Mouse (Mus musculus) kidney, adult 2 months (tissue): ENCODE data around the gene Rbm48. TPM values are rescaled to one million over a fixed set of nuclear protein-coding genes. Genes with fewer than 3 reads are reported as not detected.
A peak's percentile ranks its signal among the peaks of the same experiment; 100 is the strongest.
"Not testable (repeated sequence)": the region's sequence is repeated elsewhere in the genome, so short reads cannot be mapped to it uniquely, and the experiment has no call there.

Experiments used
- DNase-seq: peaks from one replicate; pipeline ENCODE4 v3.0.0; 2021
- H3K27ac ChIP-seq: fragments of 200-500 bp; 2 replicates; pipeline ENCODE4 v1.5.1; 2012; ENCODE audit warnings: low read depth, low read length, control low read depth, inconsistent platforms; ENCODE audit not compliant: insufficient read depth
- H3K27me3 ChIP-seq: fragments of 200-500 bp; replicated peaks from 2 replicates; pipeline ENCODE4 v1.6.1; 2012; ENCODE audit warnings: mild to moderate bottlenecking, moderate library complexity, low read length, inconsistent platforms; ENCODE audit not compliant: control insufficient read depth, insufficient read depth
- H3K36me3 ChIP-seq: fragments of 200-500 bp; 2 replicates; pipeline ENCODE4 v1.6.1; 2012; ENCODE audit warnings: mild to moderate bottlenecking, moderate library complexity, low read length, inconsistent platforms; ENCODE audit not compliant: control insufficient read depth, insufficient read depth
- H3K4me1 ChIP-seq: fragments of 200-500 bp; 2 replicates; pipeline ENCODE4 v1.6.1; 2011; ENCODE audit warnings: low read length; ENCODE audit not compliant: control insufficient read depth, insufficient read depth
- H3K4me3 ChIP-seq: fragments of 200-500 bp; 2 replicates; pipeline ENCODE4 v1.5.1; 2011; ENCODE audit warnings: mild to moderate bottlenecking, low read depth, low read length, control low read depth; ENCODE audit not compliant: insufficient read depth
- CTCF ChIP-seq: fragments of 200-500 bp; conservative IDR thresholded peaks from 2 replicates; pipeline ENCODE4 v1.5.1; 2011; ENCODE audit warnings: low read depth, mild to moderate bottlenecking, control low read depth, low read length, moderate library complexity, mixed read lengths; ENCODE audit not compliant: insufficient read depth, insufficient read length
- POLR2A ChIP-seq: fragments of 200-500 bp; IDR thresholded peaks from one replicate; pipeline ENCODE4 v1.6.1; 2011; ENCODE audit warnings: low read depth, low read length, control low read depth
- WGBS: fragments of 180-500 bp; shearing (Covaris S2); methylation state at CpG from one replicate; pipeline ENCODE4 v1.1.7; 2018; 5-methylcytosine and 5-hydroxymethylcytosine counted together
- polyA plus RNA-seq: library from polyadenylated mRNA; depleted of rRNA; stranded (reverse); fragments of >200 nt; gene quantifications from 2 replicates; pipeline ENCODE4 v1.2.3, GENCODE M21; 2012

Rbm48 gene
- polyA plus RNA-seq, 1 experiment: 4.3 TPM

DNA sequence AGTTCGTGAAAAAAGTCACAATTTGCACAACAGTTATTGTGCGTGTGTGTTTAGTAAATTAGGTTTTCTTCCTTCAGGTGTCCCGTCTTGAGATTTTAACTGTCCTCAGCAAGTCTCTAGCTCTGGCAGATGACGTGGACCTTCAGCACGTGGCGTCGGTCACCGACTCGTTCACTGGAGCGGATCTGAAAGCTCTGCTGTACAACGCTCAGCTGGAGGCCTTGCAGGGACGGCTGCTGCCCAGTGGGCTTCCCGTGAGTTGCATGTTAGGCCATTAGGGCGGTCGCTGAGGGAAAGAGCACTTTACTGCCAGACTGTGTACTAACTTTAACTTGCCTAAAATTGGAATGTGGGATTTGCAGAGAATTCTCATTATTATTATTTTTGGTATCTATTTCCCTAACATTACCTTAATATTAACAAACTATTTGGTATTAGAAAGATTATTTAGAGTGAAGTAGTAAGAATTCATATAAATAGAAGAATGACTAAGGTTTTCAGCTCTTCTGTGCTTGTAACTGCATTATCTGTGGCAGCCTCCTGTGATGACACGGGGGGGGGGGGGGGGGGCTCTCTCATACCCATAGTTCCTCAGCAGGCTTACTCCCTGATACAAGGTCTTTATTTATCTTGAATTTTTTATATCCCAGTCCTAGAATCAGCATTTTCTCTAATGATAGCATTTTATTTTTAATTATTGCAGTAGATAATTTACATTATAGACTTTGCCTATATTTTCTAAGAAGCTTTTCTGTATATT is 35.3 kb upstream of the Rbm48 start:
- Histone ChIP-seq H3K4me1 (no peaks in the 10 kb centered on the region), H3K4me3 (no peak overlapping the region), H3K27ac (no peak overlapping the region), H3K36me3 (peaks cover 2% of the 10 kb centered on the region; the same call in 1 of the 2 replicates), H3K27me3 (no peaks in the 10 kb centered on the region)
- 45% methylated on average over 16 of the region's 16 CpGs for WGBS
- TF ChIP-seq POLR2A (no peak), CTCF (no peak)
- peak; percentile 49 for DNase-seq

DNA sequence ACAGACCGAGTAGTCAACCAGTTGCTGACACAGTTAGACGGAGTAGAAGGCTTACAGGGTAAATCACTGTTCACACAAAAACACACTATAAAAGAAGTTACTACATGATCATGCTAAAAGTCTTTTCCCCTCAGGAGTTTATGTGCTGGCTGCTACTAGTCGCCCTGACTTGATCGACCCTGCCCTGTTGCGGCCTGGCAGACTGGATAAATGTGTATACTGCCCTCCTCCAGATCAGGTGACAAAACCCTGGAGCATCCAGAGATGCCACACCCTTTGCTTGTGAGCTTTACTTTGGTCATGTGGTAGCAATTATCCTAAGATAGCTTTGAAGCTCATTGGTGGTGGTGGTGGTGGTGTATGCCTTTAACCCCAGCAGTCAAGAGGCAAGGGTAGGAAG is 33.7 kb upstream of the Rbm48 start:
- no peaks in the 10 kb centered on the region for H3K4me1 ChIP-seq
- no peak overlapping the region for H3K27ac ChIP-seq
- H3K4me3 ChIP-seq: no peak overlapping the region
- DNase-seq: no peak
- H3K27me3 ChIP-seq: no peaks in the 10 kb centered on the region
- TF ChIP-seq CTCF (no peak), POLR2A (no peak)
- WGBS: 91% methylated on average over 5 of the region's 5 CpGs
- no peaks in the 10 kb centered on the region; the same call in 1 of the 2 replicates for H3K36me3 ChIP-seq

DNA sequence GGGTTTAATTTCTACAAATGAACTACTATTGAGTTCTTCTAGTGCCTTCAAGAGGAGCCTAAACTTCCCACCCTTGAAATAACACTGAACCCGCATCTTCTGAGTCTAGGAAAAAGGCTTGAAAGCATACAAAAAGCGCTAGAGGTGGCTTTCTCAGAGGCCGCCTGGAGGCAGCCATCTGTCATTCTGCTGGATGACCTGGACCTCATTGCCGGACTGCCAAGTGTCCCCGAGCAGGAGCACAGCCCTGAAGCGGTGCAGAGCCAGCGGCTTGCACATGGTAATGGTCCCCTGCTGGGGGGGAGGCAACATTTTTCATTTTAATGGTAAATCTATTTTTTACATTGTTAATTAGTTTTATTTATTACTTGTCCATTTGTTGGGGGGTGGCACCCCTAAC is 24.1 kb upstream of the Rbm48 start:
- TF ChIP-seq CTCF: no peak
- no peak for TF ChIP-seq POLR2A
- Histone ChIP-seq H3K27ac (no peak overlapping the region), H3K4me1 (no peaks in the 10 kb centered on the region), H3K4me3 (no peak overlapping the region), H3K27me3 (no peaks in the 10 kb centered on the region), H3K36me3 (no peaks in the 10 kb centered on the region; the same call in 1 of the 2 replicates)
- DNase-seq: no peak
- WGBS: 89% methylated on average over 7 of the region's 7 CpGs

DNA sequence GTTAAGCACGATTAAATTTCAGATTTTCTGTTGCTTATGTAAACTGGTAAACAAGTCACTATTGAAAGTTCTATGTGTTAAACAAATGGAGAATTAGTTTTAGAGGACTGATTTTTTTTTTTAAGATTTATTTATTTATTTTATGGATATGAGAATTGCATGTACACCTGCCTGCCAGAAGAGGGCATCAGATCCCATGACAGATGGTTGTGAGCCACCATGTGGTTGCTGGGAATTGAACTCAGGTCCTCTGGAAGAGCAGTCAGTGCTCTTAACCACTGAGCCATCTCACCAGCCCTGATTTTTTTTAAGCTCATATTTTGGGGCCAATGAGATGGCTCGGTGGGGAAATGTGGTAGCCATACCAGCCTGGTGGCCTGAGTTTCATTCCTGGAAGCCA is 15.4 kb upstream of the Rbm48 start:
- 92% methylated on average over 2 of the region's 2 CpGs for WGBS
- not testable (repeated sequence) for H3K27ac ChIP-seq, H3K4me3 ChIP-seq, DNase-seq, H3K36me3 ChIP-seq, H3K4me1 ChIP-seq, H3K27me3 ChIP-seq

GRCm38 (mm10) chr5:3609241-3609640 is 12.9 kb upstream of the Rbm48 start:
- 97% methylated on average over 7 of the region's 7 CpGs for whole genome bisulfite sequencing
- DNase-seq: no peak
- H3K36me3 ChIP-seq: no peaks in the 10 kb centered on the region; the same call in 1 of the 2 replicates
- no peaks in the 10 kb centered on the region for H3K4me1 ChIP-seq
- H3K27ac ChIP-seq: no peak overlapping the region
- H3K27me3 ChIP-seq: no peaks in the 10 kb centered on the region
- no peak overlapping the region for H3K4me3 ChIP-seq
- TF ChIP-seq CTCF (no peak), POLR2A (no peak)

GRCm38 (mm10) chr5:3607114-3607513 is 10.7 kb upstream of the Rbm48 start:
- H3K27me3 ChIP-seq: no peaks in the 10 kb centered on the region
- H3K36me3 ChIP-seq: no peaks in the 10 kb centered on the region; the same call in 1 of the 2 replicates
- WGBS: 93% methylated on average over 9 of the region's 9 CpGs
- H3K4me1 ChIP-seq: no peaks in the 10 kb centered on the region
- no peak overlapping the region for H3K27ac ChIP-seq
- no peak for DNase-seq
- no peak for TF ChIP-seq POLR2A
- no peak for TF ChIP-seq CTCF
- H3K4me3 ChIP-seq: no peak overlapping the region

GRCm38 (mm10) chr5:3600790-3601189 is 4.4 kb upstream of the Rbm48 start:
- Histone ChIP-seq H3K4me3 (no peak overlapping the region), H3K4me1 (no peaks in the 10 kb centered on the region), H3K27ac (no peak overlapping the region), H3K27me3 (no peaks in the 10 kb centered on the region), H3K36me3 (no peaks in the 10 kb centered on the region; the same call in 1 of the 2 replicates)
- DNase-seq: no peak
- 92% methylated on average over 3 of the region's 3 CpGs for WGBS
- TF ChIP-seq CTCF (no peak), POLR2A (no peak)
